Mouse (Mus musculus): ENCODE data around the gene Nol7. TPM values are rescaled to one million over a fixed set of nuclear protein-coding genes. Genes with fewer than 3 reads are reported as not detected.

Gene Nol7
- 10 to 100 TPM; 67.6 to 71.4 TPM for total RNA-seq (2021)

DNA sequence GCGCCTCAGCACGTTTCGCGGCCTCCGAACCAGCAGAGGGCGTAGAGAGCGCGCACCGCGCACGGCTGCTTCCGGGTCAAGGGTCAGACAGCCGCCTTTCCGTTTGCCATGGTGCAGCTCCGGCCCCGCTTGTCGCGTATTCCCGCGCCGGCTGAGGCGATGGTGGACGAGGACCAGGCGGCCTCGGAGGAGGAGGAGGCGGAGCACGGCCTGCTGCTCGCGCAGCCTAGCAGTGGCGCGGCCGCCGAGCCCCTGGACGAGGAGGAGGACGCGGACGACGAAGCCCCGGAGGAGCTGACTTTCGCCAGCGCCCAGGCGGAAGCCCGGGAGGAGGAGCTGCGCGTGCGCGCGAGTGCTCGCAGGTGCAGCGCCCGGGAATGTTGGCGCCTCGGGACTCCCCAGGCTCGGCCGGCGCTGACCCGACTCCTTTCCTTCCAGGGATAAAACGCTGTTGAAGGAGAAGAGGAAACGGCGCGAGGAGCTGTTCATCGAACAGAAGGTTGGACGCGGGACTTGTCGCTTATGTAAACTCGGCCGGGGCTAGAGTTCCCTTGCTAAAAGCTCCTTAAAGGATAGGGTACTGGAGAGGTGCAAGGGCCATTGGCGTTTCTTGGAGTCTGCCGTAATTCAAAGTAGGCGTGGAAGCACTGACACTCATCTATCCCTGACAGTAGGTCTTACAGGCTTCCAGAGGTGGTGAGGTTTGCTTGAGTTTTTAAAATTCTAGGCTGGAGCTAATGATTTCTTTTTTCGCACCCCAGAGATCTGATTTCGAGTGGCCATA lies at the start of gene Nol7:
Nol7 (plus strand) TSS at position 94 of the 784 bp plus-strand sequence.
- intact Hi-C loops (cut with DNase I) = loop anchor here (1.0 kb wide), 1 partner anchor 227 kb away; the partner anchor contains the start of gene Tbc1d7
- DNase-seq (ENCODE audit: low spot score in 2 of 2) = peak; percentile 97 to 98

DNA sequence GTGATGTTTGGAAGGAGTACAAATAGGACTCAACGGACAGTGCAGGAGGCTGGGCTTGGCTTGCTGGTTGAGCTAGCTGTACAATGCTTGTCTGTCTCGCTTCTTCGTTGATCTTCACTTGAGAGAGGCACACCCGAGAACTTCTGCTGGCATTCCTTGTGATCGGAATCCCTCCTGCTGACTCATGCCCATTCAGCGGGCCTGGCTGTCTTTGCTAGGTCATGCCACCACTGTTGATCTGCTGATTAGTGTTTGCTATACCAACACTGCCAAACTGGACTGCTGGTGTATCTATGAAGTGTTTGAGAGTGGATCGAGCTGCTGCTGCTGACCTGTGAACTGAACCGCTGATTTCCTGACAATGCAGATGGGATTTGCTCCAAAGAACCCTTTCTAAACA lies 48.8 kb upstream of the Nol7 start:
- intact Hi-C loops (cut with DNase I) = no loop called here
- no peak for DNase-seq (ENCODE audit: low spot score in 2 of 2)

DNA sequence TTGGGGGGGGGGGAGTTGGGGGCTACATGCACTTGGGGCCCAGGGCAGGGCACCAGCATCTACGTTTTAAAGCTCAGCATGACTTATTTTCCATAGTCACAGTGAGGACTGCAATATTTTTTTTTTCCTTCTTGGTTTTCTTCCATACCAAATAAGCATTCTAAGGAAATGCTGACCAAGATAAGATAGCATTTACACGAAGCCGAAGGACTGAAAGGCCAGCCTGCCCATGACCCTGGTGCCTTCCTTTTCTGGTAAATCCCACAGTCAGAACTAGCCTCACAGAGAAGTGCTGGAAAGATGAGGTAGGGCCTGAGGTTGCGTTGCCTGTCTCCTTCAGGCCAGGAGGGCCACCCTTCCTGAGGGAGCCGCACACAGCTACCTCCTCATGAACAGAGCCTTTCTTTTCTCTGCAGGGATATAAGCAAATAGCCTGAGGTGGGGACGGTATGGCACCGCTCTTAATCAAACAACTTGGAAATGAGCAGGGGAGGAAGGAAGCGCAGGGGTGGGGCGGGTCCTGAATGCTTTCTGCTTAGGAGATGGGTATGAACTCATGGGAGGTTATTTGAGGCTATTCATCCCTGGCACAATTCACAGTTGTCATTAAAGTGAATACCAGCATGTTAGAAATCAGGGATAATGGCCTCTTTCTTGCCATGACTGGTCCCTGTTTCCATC lies 47.6 kb upstream of the Nol7 start:
- intact Hi-C loops (cut with DNase I) = no loop called here

DNA sequence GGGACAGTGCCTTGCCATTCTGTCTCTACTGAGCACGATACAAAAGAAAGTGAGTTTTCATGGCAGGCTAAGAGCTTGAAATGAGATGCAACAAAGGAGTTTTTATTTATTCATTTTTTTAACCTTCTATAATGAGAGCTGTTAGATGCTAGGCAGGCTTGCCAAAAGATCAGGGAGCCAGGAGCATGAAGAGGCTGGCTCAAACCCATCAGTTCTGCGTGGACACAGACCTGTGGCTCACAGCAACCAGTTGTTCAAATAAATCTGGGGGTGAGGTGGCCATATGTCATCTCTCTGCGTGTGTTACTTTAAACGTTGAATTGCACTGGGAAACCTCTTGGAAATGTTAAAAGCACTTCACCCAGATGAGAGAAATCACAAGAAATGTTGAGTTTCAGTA lies 44.8 kb upstream of the Nol7 start:
- intact Hi-C loops (cut with DNase I) = no loop called here
- DNase-seq (ENCODE audit: low spot score in 2 of 2) = no peak

More for the DNA sequence above, 47.6 kb upstream of the Nol7 start:
- DNase-seq (ENCODE audit: low spot score in 2 of 2) = no peak

DNA sequence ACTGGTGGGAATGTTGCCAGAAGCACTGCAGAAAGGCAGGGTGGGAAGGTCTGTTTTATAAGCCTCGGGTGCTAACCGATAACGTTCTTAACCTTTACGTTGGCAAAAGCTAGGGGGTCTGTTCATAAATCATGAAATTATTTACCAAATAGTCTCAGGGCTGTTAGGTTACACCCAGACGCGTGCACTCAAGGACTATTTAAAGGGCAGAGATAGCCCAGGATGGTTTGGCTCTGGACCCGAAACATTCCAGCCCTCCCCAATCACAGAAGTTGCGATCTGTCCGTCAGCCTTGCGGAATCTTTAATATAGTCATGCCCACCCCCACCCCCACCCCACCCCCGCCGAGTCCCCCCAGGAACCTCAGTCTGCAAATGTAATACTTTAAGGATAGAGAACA lies 43.8 kb upstream of the Nol7 start:
- DNase-seq (ENCODE audit: low spot score in 2 of 2) = no peak
- intact Hi-C loops (cut with DNase I) = no loop called here

DNA sequence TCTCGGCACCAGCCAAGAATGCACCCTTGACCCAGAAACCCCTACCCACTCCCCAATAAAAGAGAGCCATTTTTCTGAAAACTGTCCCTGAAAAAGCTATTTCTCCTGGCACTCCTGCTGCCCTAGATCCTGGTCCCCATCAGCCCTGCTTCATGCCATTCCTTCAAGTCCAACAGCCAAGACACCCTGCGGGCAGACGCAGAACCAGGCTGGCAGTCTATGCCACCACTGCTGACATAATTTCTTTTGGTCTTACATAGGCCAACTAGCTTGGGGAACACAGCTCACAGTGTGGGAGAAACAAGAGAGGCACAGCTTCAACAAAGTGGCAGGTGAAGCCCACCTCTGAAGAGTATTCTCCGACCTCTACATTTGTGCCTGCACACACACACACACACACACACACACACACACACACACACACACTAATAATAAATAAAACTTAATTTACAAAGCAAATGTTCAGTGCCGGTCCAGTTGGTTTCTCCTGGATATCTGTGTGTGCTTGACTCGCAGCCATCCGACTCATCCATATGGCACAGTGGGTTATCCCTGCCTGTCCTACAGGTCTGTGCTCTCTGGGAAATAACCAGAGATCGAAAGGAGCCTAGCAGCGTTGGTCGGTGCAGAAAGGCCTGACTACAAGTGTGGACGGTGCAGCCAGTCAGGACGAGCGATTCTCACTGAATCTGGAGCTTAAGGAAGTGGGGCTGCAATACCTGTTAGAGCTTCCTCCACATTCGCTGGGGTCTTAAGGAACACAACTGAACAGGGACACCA lies 41.7 kb upstream of the Nol7 start:
- no peak for DNase-seq (ENCODE audit: low spot score in 2 of 2)

DNA sequence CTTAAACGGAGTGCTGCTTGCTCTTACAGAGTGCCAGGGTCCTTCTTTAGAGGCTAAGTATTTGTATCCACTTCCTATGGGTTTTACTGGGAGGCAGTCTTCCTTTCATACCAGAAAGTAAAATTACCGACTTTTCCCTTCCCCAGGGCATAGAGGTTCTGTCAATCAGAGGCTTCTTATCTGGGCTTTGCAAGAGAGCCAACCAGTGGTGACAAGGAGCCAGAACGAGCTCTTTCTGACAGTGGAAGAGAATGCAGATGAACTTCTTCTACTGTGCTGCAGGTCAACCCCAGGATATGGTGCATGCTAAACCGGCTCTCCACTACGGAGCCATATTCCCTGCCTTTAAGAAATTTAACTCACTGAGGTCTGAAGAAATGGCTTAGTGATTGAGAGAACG lies 37.7 kb upstream of the Nol7 start:
- no peak for DNase-seq (ENCODE audit: low spot score in 2 of 2)
- intact Hi-C loops (cut with DNase I) = no loop called here

More for the DNA sequence above, 41.7 kb upstream of the Nol7 start:
- intact Hi-C loops (cut with DNase I) = no loop called here

DNA sequence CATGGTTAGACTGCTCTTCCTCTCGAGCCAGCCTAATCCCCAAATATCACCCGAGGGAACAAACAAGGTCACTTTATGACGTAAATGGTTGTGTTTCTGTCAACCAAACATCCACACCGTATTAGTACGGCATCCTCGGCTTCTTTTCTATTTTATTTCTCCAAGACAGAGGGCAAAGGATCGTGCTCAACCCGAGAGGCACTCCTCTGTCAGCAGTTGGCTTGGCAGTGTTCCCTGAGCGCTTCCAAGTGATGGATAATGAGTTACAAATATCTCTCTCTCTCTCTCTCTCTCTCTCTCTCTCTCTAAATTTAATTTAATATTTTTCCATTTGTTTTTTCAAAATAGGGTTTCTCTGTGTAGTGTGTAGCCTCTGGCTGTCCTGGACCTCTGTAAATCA lies 35.8 kb upstream of the Nol7 start:
- intact Hi-C loops (cut with DNase I) = no loop called here
- no peak for DNase-seq (ENCODE audit: low spot score in 2 of 2)

DNA sequence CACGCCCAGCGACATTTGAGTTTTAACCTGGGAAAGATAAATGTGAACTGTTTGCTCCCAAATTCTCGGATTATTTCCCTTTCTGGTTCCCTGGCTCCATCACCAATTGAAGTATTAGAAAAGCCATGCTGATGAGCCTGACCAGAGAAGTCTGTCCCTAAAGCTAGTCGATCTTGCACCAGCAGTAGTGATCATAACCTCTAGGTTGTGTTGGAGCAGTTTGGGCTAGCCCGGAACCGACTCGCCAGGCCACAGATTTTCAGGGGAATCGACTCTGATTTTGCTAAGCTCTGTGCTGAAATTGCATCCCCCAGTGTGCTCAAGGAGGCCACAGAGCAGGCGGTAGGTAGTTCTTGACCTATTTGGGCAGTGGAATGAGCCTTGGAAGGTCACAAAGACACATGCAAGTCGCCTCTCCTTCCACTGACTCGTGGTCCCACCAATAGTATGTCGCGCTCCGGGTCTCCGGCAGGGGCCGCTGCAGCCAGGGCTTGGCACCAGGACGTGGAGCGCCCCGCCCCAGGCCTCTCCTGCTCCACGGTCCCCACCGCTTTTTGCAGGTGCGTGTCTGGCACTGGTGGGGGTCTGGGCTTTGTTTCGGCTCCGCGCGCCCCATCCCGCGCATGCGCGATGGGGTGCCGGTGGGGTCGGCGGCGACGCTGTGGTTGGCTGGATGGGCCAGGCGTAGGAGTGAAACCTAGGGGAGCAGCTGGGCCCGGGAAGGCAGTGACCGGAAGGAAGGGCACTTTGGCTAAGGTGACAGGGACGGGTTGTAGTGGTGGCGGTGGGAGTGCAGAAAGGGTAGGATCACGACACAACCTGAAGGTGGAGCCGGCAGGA lies 33.0 kb upstream of the Nol7 start, which contains the start of gene Sirt5:
Sirt5 (plus strand) TSS at position 512 of the 840 bp plus-strand sequence.
- intact Hi-C loops (cut with DNase I) = no loop called here
- DNase-seq (ENCODE audit: low spot score in 2 of 2) = peak; percentile 83 to 84

DNA sequence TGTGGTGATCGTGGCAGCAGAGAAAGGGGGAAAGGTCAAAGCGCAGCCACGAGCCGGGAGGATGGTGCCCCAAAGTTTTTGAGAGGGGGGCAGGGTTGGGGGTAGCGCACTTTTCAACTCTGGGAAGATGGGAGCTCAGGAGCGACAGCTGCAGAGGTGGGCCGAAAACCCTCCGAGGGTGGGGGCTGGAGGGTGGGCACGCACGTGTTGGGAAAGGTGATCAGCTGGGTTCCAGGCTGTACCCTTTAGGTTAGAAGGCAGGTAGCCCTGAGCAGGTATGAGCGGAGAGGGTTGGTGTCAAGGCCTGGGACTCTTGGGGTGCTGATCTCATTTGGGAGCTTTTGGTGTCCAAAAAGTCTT lies 32.4 kb upstream of the Nol7 start:
- no peak for DNase-seq (ENCODE audit: low spot score in 2 of 2)
- intact Hi-C loops (cut with DNase I) = no loop called here

DNA sequence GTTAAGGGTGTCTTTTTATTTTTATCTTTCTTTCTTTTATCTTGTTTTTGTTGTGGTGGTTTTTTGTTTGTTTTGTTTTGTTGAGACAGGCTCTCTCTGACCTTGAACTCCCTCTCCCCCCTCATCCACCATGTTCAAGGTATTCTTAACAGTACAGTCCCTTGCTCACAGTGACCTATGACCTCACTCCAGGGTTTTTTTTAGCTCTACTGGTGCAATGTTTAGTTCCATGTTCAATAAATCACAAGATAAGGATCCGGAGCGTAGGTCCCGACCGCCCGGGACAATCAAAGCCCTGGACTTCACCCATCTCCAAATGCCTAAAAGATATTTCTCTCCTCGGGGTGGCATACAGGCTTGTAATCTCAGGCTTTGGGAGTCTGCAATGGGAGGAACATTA lies 28.1 kb upstream of the Nol7 start:
- no peak for DNase-seq (ENCODE audit: low spot score in 2 of 2)
- intact Hi-C loops (cut with DNase I) = no loop called here

DNA sequence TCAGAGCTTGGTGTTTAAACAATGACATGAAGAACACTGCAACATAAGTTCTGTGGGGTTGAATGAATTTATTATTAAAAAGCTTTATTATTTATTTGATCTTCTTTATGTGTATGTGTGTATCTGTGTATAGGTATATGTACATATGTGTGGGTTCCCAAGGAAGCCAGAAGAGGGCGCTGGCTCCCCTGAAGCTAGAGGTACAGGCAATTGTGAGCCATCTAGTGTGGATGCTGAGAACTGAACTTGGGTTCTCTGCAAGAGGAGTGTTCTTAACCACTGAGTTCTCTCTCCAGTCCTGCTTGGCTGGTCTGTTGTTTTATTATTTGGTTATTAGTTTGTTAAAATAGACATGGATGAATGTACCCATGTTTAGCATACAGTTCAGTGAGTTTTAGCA lies 25.3 kb upstream of the Nol7 start:
- no peak for DNase-seq (ENCODE audit: low spot score in 2 of 2)
- intact Hi-C loops (cut with DNase I) = no loop called here

DNA sequence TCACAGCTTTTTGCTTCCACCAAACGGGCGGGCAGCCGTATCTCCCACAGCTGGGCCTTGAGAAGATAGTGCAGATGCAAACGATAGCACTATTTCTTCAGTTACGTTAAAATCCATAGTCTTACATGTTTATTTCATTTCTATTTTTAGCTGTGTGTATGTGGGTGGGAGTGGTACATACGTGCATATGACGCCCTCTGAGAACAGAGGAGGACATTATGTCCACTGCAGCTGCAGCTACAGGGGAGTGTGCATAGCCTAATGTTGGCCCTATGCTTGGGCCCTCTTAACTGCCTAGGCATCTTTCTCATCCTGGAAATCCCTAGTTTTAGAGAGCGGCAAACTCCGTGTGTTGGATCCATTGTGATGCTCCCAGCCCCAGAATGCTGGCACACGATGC lies 24.0 kb upstream of the Nol7 start:
- no peak for DNase-seq (ENCODE audit: low spot score in 2 of 2)
- intact Hi-C loops (cut with DNase I) = no loop called here

DNA sequence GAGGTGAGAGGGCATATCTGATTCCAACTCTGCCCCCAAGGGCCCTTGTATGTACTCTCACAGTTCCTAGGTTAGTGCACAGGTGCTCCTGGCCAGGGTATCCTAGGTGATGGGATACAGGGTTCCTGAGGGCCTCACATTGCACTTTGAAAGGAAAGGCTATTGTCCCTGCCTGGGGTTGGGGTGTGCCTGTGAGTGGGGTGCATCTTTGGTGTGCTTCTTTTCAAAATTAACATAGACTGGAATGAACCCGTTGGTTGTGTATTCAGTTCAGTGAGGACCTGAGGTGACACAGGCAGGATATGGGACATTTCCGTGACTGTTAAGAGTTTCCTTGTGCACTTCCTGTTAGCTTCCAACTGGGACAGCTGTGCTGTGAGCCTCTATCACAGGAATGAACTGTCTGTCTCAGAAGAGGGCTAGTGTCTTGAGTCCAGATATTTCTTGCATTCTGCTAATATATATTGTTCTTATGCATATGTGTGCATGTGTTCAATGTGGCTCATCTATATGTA lies 23.2 kb upstream of the Nol7 start:
- no peak for DNase-seq (ENCODE audit: low spot score in 2 of 2)
- intact Hi-C loops (cut with DNase I) = no loop called here

DNA sequence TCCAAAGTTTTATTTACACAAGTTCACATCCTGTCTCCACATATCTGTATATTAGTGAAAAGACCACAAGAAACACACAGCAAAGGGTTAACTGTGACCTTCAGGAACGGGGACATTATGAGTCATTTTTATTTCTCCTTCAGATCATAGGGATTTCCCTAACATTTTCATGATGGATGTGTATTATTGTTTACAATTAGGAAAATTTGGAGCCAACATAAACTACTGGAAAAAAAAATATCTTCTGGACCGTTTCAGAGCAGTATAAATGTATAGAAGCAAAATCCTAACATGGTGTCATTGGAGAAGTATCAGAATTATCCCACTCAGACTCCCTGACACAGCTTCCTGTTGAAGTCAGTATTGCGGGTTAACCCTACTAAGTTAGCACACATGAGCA lies 18.2 kb upstream of the Nol7 start:
- DNase-seq (ENCODE audit: low spot score in 2 of 2) = no peak
- intact Hi-C loops (cut with DNase I) = loop anchor here (5.0 kb wide), 1 partner anchor 198 kb away; no protein-coding TSS in a partner anchor

DNA sequence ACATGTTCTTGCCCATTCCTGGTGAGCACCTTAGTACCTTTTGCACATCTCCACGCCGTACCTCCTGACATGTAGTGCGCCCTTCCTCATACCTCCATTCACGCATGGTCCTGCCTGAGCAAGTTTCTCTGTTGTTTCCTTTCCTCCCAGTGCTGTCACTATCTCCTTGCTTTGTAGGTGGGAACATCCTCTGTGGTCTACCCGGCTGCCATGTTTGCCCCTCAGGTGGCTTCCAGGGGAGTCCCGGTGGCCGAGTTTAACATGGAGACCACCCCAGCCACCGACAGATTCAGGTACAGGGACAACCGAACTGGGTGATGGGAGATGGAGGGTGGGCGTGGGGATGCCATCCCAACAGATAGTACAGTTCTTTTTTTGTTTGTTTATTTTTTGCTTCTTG lies 12.9 kb upstream of the Nol7 start:
- intact Hi-C loops (cut with DNase I) = no loop called here
- no peak for DNase-seq (ENCODE audit: low spot score in 2 of 2)

DNA sequence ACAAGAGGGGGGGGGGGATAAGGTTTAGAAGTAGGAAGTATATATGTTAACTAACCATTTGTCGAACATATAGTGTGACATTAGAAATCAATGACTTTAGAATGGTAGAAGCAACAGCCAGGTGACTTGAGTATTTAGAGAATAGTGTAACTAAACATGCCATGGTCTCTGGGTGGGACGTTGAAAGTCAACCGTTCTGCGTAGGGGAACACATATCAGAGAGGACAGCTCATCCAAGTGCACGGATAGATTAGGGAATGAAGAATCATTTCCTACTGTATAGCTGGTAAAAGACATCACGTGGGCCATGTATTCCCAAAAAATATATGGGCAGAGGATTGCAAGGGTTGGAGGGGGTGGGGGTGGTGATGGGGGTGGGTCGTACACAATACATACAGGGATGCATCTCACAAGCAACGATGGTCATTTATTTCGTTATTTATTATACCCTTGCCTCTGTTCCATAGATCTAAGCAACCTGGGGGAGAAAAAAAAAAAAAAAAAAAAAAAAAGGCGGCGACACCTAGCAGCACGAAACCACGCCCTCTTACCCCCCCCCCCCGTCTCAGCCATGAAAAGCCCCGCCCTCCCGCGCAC lies 392 bp upstream of the Nol7 start:
- intact Hi-C loops (cut with DNase I) = loop anchor here (1.0 kb wide), 1 partner anchor 226 kb away; the partner anchor contains the start of gene Tbc1d7

DNA sequence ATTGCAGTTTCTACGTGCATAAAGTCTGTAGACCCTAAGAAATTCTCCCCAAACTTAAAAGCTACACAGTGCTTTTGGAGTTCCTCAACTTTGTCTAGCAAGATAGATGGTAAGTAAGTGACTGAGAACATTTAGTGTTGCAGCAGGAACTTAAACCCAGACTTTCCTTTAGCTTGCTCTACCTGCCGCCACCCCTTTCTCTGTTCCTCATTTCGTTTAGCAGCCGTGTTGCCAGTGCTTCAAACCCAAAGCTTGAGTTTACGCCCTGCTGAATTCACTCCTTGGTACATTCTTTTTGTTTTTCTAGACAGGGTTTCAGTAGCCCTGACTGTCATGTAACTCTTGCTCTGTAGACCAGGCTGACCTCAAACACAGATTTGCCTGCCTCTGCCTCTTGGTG lies 1.4 kb downstream of the Nol7 start:
- intact Hi-C loops (cut with DNase I) = no loop called here
- DNase-seq (ENCODE audit: low spot score in 2 of 2) = no peak

More for the DNA sequence above, 392 bp upstream of the Nol7 start:
- no peak for DNase-seq (ENCODE audit: low spot score in 2 of 2)

DNA sequence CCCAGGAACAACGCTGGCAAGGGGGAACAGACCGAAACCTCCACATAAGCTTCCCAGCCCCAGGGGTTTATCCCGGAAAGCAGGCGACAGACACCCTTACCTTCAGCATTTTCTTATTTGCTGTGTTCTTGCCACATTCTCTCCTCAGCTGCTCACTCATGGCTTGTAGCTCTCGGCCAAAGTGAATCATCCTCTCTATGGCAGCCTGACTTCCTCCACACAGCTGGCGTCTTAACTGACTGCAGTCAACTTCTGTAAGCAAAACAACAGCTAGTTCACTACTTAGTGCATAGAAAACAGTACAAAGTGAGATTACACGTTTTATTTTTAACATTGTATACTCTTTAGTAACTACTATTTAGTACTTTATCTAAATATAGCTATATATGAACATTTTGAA lies 14.1 kb downstream of the Nol7 start:
- intact Hi-C loops (cut with DNase I) = loop anchor here (5.0 kb wide), 1 partner anchor 140 kb away; no protein-coding TSS in a partner anchor
- peak in 1 of 2 experiments; percentile 56 for DNase-seq (ENCODE audit: low spot score in 2 of 2)
